Mouse (Mus musculus) embryonic facial prominence, embryonic 10.5 days (tissue): ENCODE measurements around the gene Epyc. TPM values are rescaled to one million over a fixed set of nuclear protein-coding genes. Genes with fewer than 3 reads are reported as not detected.

Experiments used
- DNase-seq: peaks from one replicate; pipeline ENCODE4 v3.0.0-alpha.2; 2017; ENCODE audit warnings: low spot score
- H3K27ac ChIP-seq: fragments of 300-500 bp; sonication (generic); replicated peaks from 2 replicates; pipeline ENCODE4 v1.5.1; 2016; ENCODE audit warnings: mild to moderate bottlenecking
- H3K27me3 ChIP-seq: fragments of 300-500 bp; sonication (generic); replicated peaks from 2 replicates; pipeline ENCODE4 v1.6.1; 2016; ENCODE audit warnings: low read depth, mild to moderate bottlenecking; ENCODE audit not compliant: poor library complexity, severe bottlenecking
- H3K36me3 ChIP-seq: fragments of 300-500 bp; sonication (generic); replicated peaks from 2 replicates; pipeline ENCODE4 v1.6.1; 2016; ENCODE audit warnings: mild to moderate bottlenecking, moderate library complexity
- H3K4me1 ChIP-seq: fragments of 300-500 bp; sonication (generic); 2 replicates; pipeline ENCODE4 v1.6.1; 2016
- H3K4me3 ChIP-seq: fragments of 300-500 bp; sonication (generic); 2 replicates; pipeline ENCODE4 v1.5.1; 2016; ENCODE audit warnings: mild to moderate bottlenecking, moderate library complexity
- H3K9me3 ChIP-seq: fragments of 300-500 bp; sonication (generic); 2 replicates; pipeline ENCODE4 v1.6.1; 2016; ENCODE audit warnings: mild to moderate bottlenecking
- WGBS: fragments of 180-500 bp; shearing (Covaris S2); methylation state at CpG from one replicate; pipeline ENCODE4 v1.1.7; 2016; 5-methylcytosine and 5-hydroxymethylcytosine counted together
- polyA plus RNA-seq: library from polyadenylated mRNA; unstranded; fragments of >200 nt; fragmentation: Nextera tagmentation; extraction: Ambion mirVana; gene quantifications from 2 replicates; pipeline ENCODE4 v1.2.1, GENCODE M21; 2016

Epyc gene
- 0.19 and 0.30 TPM in 2 replicates for polyA plus RNA-seq

- no peak within 1 kb of the TSS for H3K4me3 ChIP-seq
- no peaks in the 10 kb centered on the region for H3K9me3 ChIP-seq
- no peaks in the 10 kb centered on the region for H3K4me1 ChIP-seq
- no peaks in the 10 kb centered on the region for H3K27me3 ChIP-seq
- H3K27ac ChIP-seq = no peak within 1 kb of the TSS
- no peak for DNase-seq
- H3K36me3 ChIP-seq = no peaks in the 10 kb centered on the region
- WGBS = 91% methylated on average over 2 of the region's 2 CpGs
Measured at GRCm38 (mm10) chr10:97643768-97644167, at the start of gene Epyc. Epyc (plus strand) TSS chr10:97644068.

- Histone ChIP-seq H3K4me3 (no peak overlapping the region), H3K36me3 (no peaks in the 10 kb centered on the region), H3K27me3 (no peaks in the 10 kb centered on the region), H3K9me3 (no peaks in the 10 kb centered on the region), H3K27ac (no peak overlapping the region), H3K4me1 (peaks cover 16% of the 10 kb centered on the region; the same call in 1 of the 2 replicates)
- no peak for DNase-seq
- 63% methylated on average over 1 of the region's 1 CpGs for WGBS
Measured at GRCm38 (mm10) chr10:97595680-97596079, 48.2 kb upstream of the Epyc start.

DNA sequence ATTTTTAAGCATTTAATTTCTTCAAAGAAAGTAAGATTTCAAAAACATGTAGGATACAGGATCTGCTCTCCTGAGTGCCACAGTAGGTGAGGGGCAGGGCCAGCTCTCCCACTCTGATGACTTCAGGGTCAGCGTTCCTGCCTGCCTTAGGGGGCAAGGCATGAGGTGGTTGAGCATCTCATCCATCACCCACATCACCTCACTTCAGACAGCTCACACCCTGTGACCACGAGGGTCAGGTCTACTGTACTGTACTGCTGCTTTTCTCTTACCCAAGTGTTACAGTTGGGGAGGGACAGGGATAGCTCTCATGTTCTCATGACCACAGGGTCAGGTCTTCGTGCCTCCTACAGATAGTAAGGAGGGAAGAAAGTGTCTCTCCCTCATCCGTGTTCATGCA lies 42.1 kb upstream of the Epyc start:
- WGBS = 85% methylated on average over 4 of the region's 4 CpGs
- Histone ChIP-seq H3K4me3 (no peak overlapping the region), H3K36me3 (no peaks in the 10 kb centered on the region), H3K4me1 (no peaks in the 10 kb centered on the region), H3K27me3 (no peaks in the 10 kb centered on the region), H3K27ac (no peak overlapping the region), H3K9me3 (no peaks in the 10 kb centered on the region)
- DNase-seq = no peak

GRCm38 (mm10) chr10:97603256-97603655 lies 40.6 kb upstream of the Epyc start:
- Histone ChIP-seq H3K4me1 (no peaks in the 10 kb centered on the region), H3K4me3 (no peak overlapping the region), H3K36me3 (no peaks in the 10 kb centered on the region), H3K27ac (no peak overlapping the region), H3K9me3 (no peaks in the 10 kb centered on the region), H3K27me3 (no peaks in the 10 kb centered on the region)
- DNase-seq = no peak

- Histone ChIP-seq H3K4me1 (no peaks in the 10 kb centered on the region), H3K9me3 (no peaks in the 10 kb centered on the region), H3K27me3 (no peaks in the 10 kb centered on the region), H3K27ac (no peak within 1 kb of the TSS), H3K4me3 (no peak within 1 kb of the TSS), H3K36me3 (no peaks in the 10 kb centered on the region)
- DNase-seq = no peak
- 89% methylated on average over 2 of the region's 2 CpGs for WGBS
Measured at GRCm38 (mm10) chr10:97606579-97606978, 37.3 kb upstream of the Epyc start, which contains the start of gene Kera. Kera (plus strand) TSS chr10:97606879.

DNA sequence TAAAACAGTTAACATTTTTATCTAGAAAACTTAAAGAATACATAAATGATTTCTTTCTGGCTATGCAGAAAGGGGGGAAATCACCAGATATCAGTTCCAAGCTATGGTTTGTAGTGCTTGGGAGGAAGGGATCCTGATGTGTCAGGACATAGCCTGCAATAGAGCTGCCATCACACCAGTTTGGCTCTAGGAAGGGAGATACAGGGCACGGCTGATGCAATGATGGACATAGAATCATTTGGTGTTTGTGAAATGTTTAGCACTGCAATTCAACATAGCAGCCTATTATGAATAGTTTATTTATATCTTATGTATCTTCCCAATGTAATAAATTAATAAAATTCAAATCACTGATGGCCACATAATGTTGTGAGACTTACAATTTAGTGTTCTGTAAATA lies 21.5 kb upstream of the Epyc start:
- no peaks in the 10 kb centered on the region for H3K9me3 ChIP-seq
- DNase-seq = no peak
- no peaks in the 10 kb centered on the region for H3K27me3 ChIP-seq
- no peak overlapping the region for H3K27ac ChIP-seq
- no peak overlapping the region for H3K4me3 ChIP-seq
- H3K4me1 ChIP-seq = peaks cover 19% of the 10 kb centered on the region
- WGBS = 91% methylated on average over 1 of the region's 1 CpGs
- no peaks in the 10 kb centered on the region for H3K36me3 ChIP-seq

DNA sequence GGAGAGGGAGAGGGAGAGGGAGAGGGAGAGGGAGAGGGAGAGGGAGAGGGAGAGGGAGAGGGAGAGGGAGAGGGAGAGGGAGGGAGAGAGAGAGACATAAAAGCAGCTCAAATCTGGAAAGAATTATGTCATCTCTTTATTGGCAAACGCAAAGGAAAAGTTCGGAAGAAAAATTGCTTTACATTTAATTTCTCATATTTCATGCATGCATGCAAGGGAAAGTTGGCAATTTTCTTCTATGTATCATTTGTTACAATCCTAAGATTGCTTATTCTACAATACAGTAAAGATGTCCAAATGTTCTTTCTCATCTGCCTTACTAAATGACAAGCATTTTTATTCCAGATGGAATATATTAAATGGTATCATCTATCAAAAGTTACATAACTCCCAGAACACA lies 19.5 kb upstream of the Epyc start:
- Histone ChIP-seq H3K27ac (no peak overlapping the region), H3K4me1 (peaks cover 19% of the 10 kb centered on the region), H3K9me3 (no peaks in the 10 kb centered on the region), H3K4me3 (no peak overlapping the region), H3K27me3 (no peaks in the 10 kb centered on the region), H3K36me3 (no peaks in the 10 kb centered on the region)
- WGBS = 50% methylated on average over 2 of the region's 2 CpGs
- no peak for DNase-seq

DNA sequence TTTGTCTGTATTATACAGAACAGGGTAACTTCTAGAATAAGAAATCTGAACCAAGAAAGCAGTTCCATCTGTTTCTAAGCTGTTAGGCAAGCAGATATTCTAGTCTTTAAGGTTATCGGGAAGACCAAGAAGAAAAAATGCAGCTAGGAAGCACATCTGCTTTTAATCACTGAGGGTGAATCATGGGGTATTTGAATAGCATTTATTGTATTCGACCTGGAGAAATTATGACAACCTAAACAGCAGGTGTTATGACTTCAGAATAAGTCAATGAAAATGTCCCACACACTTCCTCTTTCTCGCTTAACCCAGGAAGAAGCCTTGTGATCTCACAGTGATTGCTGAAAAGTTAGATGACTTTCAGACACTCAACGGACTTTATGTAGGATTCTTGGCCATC lies 18.8 kb upstream of the Epyc start:
- Histone ChIP-seq H3K27ac (no peak overlapping the region), H3K4me1 (peaks cover 19% of the 10 kb centered on the region), H3K4me3 (no peak overlapping the region), H3K27me3 (no peaks in the 10 kb centered on the region), H3K36me3 (no peaks in the 10 kb centered on the region), H3K9me3 (no peaks in the 10 kb centered on the region)
- DNase-seq = no peak
- 44% methylated on average over 4 of the region's 4 CpGs for WGBS

- Histone ChIP-seq H3K4me3 (no peak overlapping the region), H3K36me3 (no peaks in the 10 kb centered on the region), H3K27ac (no peak overlapping the region), H3K27me3 (no peaks in the 10 kb centered on the region), H3K4me1 (peaks cover 19% of the 10 kb centered on the region), H3K9me3 (no peaks in the 10 kb centered on the region)
- 80% methylated on average over 1 of the region's 1 CpGs for WGBS
- DNase-seq = no peak
Measured at GRCm38 (mm10) chr10:97626543-97626942, 17.3 kb upstream of the Epyc start.

GRCm38 (mm10) chr10:97631061-97631460 lies 12.8 kb upstream of the Epyc start:
- no peaks in the 10 kb centered on the region for H3K9me3 ChIP-seq
- no peak overlapping the region for H3K4me3 ChIP-seq
- WGBS = 83% methylated on average over 3 of the region's 3 CpGs
- peaks cover 9% of the 10 kb centered on the region; the same call in 1 of the 2 replicates for H3K4me1 ChIP-seq
- no peaks in the 10 kb centered on the region for H3K27me3 ChIP-seq
- H3K36me3 ChIP-seq = no peaks in the 10 kb centered on the region
- no peak for DNase-seq
- no peak overlapping the region for H3K27ac ChIP-seq

DNA sequence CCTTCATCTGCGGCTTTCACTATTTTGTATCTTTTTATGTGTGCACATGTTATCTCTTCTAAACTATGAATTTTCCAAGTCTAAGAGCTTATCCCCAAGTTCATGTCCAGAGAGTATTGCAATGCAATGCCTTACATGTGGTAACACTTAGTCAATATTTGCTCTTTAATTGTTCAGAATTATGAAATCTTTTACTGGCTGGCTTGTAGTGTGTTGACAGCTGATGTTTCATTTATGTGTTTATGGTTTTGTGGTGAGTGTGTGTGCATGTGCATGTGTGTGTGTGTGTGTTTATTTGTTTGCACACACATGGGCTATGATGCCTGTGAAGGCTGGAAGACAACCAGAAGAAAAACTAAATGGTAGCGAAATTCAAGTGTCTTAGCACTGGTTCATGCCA lies 1.9 kb upstream of the Epyc start:
- no peak overlapping the region for H3K4me3 ChIP-seq
- H3K36me3 ChIP-seq = no peaks in the 10 kb centered on the region
- no peak overlapping the region for H3K27ac ChIP-seq
- 87% methylated on average over 2 of the region's 2 CpGs for WGBS
- H3K27me3 ChIP-seq = no peaks in the 10 kb centered on the region
- no peaks in the 10 kb centered on the region for H3K4me1 ChIP-seq
- no peak for DNase-seq
- no peaks in the 10 kb centered on the region for H3K9me3 ChIP-seq

GRCm38 (mm10) chr10:97650334-97650733 lies 6.5 kb downstream of the Epyc start:
- WGBS = 53% methylated on average over 2 of the region's 2 CpGs
- no peaks in the 10 kb centered on the region for H3K9me3 ChIP-seq
- H3K36me3 ChIP-seq = no peaks in the 10 kb centered on the region
- no peaks in the 10 kb centered on the region for H3K27me3 ChIP-seq
- H3K4me3 ChIP-seq = no peak overlapping the region
- H3K4me1 ChIP-seq = no peaks in the 10 kb centered on the region; the same call in 1 of the 2 replicates
- no peak overlapping the region for H3K27ac ChIP-seq
- no peak for DNase-seq

DNA sequence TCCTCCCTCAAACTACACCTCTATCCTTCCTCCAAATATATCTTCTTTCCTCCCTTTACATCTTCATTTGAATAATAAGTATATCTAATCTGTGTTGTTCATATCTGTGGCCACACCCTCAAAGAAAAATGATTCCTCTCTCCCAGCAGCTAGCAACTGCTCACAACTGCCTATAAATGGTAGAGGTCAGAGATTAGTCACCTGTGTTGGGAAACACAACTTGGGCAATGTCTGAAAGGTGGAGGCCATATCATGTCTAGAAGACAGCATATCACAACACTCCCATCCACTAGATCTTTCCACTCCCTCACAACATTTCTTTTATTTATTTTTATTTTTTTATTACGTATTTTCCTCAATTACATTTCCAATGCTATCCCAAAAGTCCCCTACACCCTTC lies 15.6 kb downstream of the Epyc start:
- H3K27me3 ChIP-seq = no peaks in the 10 kb centered on the region
- H3K9me3 ChIP-seq = no peaks in the 10 kb centered on the region
- H3K4me3 ChIP-seq = no peak overlapping the region
- WGBS = 90% methylated on average over 1 of the region's 1 CpGs
- no peak overlapping the region for H3K27ac ChIP-seq
- H3K4me1 ChIP-seq = no peaks in the 10 kb centered on the region
- no peaks in the 10 kb centered on the region for H3K36me3 ChIP-seq
- DNase-seq = no peak

GRCm38 (mm10) chr10:97668656-97669055 lies 24.8 kb downstream of the Epyc start:
- DNase-seq = peak; percentile 14

More at GRCm38 (mm10) chr10:97668656-97669055, 24.8 kb downstream of the Epyc start:
- no peak overlapping the region for H3K4me3 ChIP-seq
- H3K4me1 ChIP-seq = peaks cover 9% of the 10 kb centered on the region
- WGBS = 42% methylated on average over 4 of the region's 4 CpGs
- no peaks in the 10 kb centered on the region for H3K9me3 ChIP-seq
- peak overlapping the region; percentile 63 for H3K27ac ChIP-seq
- no peaks in the 10 kb centered on the region for H3K27me3 ChIP-seq
- H3K36me3 ChIP-seq = no peaks in the 10 kb centered on the region
